Mouse (Mus musculus): Measurements from ENCODE around the gene Saal1. TPM values are rescaled to one million over a fixed set of nuclear protein-coding genes. Genes with fewer than 3 reads are reported as not detected.
"Not testable (repeated sequence)": the region's sequence is repeated elsewhere in the genome, so short reads cannot be mapped to it uniquely, and the experiment has no call there.

The Saal1 gene
- polyA plus RNA-seq, 1 experiment: 5.8 TPM

- Histone ChIP-seq H3K36me3 (ENCODE audit: control insufficient read depth, insufficient read depth, low read length) (no peaks in the 10 kb centered on the region), H3K4me3 (ENCODE audit: extremely low read depth, insufficient read depth, insufficient read length) (no peak overlapping the region), H3K4me1 (ENCODE audit: control insufficient read depth, insufficient read depth, insufficient read length) (no peaks in the 10 kb centered on the region), H3K27ac (ENCODE audit: insufficient read depth, low read length) (no peak overlapping the region), H3K27me3 (ENCODE audit: control insufficient read depth, insufficient read depth, low read length) (no peaks in the 10 kb centered on the region)
- 60% methylated on average over 2 of the region's 2 CpGs for WGBS
- TF ChIP-seq CTCF (IDR thresholded peaks at IDR 0.05; ENCODE audit: extremely low read depth, insufficient read depth, insufficient read length, insufficient replicate concordance) (no peak), POLR2A (IDR thresholded peaks at IDR 0.05; ENCODE audit: low read depth, low read length) (no peak)
- no peak for DNase-seq (ENCODE audit: low read depth in 1 of 2, low spot score in 2 of 2)
These were observed 58.2 kb downstream of the Saal1 start for GRCm38 (mm10) chr7:46652279-46652678.

- not testable (repeated sequence) for H3K4me1 ChIP-seq (ENCODE audit: control insufficient read depth, insufficient read depth, insufficient read length); H3K4me3 ChIP-seq (ENCODE audit: extremely low read depth, insufficient read depth, insufficient read length); DNase-seq (ENCODE audit: low read depth in 1 of 2, low spot score in 2 of 2); H3K27ac ChIP-seq (ENCODE audit: insufficient read depth, low read length); H3K27me3 ChIP-seq (ENCODE audit: control insufficient read depth, insufficient read depth, low read length); H3K36me3 ChIP-seq (ENCODE audit: control insufficient read depth, insufficient read depth, low read length)
- WGBS: 48% methylated on average over 5 of the region's 5 CpGs
These were observed 60.2 kb downstream of the Saal1 start for GRCm38 (mm10) chr7:46650231-46650630.

GRCm38 (mm10) chr7:46648431-46649140 lies 61.9 kb downstream of the Saal1 start:
- WGBS: 72% methylated on average over 4 of the region's 4 CpGs
- Histone ChIP-seq H3K36me3 (ENCODE audit: control insufficient read depth, insufficient read depth, low read length) (no peaks in the 10 kb centered on the region), H3K4me1 (ENCODE audit: control insufficient read depth, insufficient read depth, insufficient read length) (no peaks in the 10 kb centered on the region), H3K27ac (ENCODE audit: insufficient read depth, low read length) (no peak overlapping the region), H3K4me3 (ENCODE audit: extremely low read depth, insufficient read depth, insufficient read length) (no peak overlapping the region), H3K27me3 (ENCODE audit: control insufficient read depth, insufficient read depth, low read length) (no peaks in the 10 kb centered on the region)
- no peak for TF ChIP-seq POLR2A (IDR thresholded peaks at IDR 0.05; ENCODE audit: low read depth, low read length)
- DNase-seq (ENCODE audit: low read depth in 1 of 2, low spot score in 2 of 2): no peak

GRCm38 (mm10) chr7:46643172-46643571 lies 67.3 kb downstream of the Saal1 start:
- TF ChIP-seq POLR2A (IDR thresholded peaks at IDR 0.05; ENCODE audit: low read depth, low read length) (no peak), CTCF (IDR thresholded peaks at IDR 0.05; ENCODE audit: extremely low read depth, insufficient read depth, insufficient read length, insufficient replicate concordance) (no peak)
- Histone ChIP-seq H3K27me3 (ENCODE audit: control insufficient read depth, insufficient read depth, low read length) (no peaks in the 10 kb centered on the region), H3K4me3 (ENCODE audit: extremely low read depth, insufficient read depth, insufficient read length) (no peak overlapping the region), H3K27ac (ENCODE audit: insufficient read depth, low read length) (no peak overlapping the region), H3K4me1 (ENCODE audit: control insufficient read depth, insufficient read depth, insufficient read length) (peaks cover 3% of the 10 kb centered on the region; the same call in 1 of the 2 replicates), H3K36me3 (ENCODE audit: control insufficient read depth, insufficient read depth, low read length) (no peaks in the 10 kb centered on the region)
- no peak for DNase-seq (ENCODE audit: low read depth in 1 of 2, low spot score in 2 of 2)
- 73% methylated on average over 1 of the region's 1 CpGs for WGBS

GRCm38 (mm10) chr7:46640062-46640461 lies 70.4 kb downstream of the Saal1 start:
- WGBS: 12% methylated on average over 17 of the region's 17 CpGs
- Histone ChIP-seq H3K27ac (ENCODE audit: insufficient read depth, low read length) (no peak overlapping the region), H3K36me3 (ENCODE audit: control insufficient read depth, insufficient read depth, low read length) (no peaks in the 10 kb centered on the region), H3K4me1 (ENCODE audit: control insufficient read depth, insufficient read depth, insufficient read length) (peaks cover 3% of the 10 kb centered on the region; the same call in 1 of the 2 replicates), H3K4me3 (ENCODE audit: extremely low read depth, insufficient read depth, insufficient read length) (peak overlapping the region; percentile 80), H3K27me3 (ENCODE audit: control insufficient read depth, insufficient read depth, low read length) (no peaks in the 10 kb centered on the region)
- TF ChIP-seq POLR2A (IDR thresholded peaks at IDR 0.05; ENCODE audit: low read depth, low read length) (no peak), CTCF (IDR thresholded peaks at IDR 0.05; ENCODE audit: extremely low read depth, insufficient read depth, insufficient read length, insufficient replicate concordance) (no peak)
- no peak for DNase-seq (ENCODE audit: low read depth in 1 of 2, low spot score in 2 of 2)

- WGBS: 0% methylated on average over 30 of the region's 30 CpGs
These were observed 70.8 kb downstream of the Saal1 start, which contains the start of gene Sergef for GRCm38 (mm10) chr7:46639692-46640031. Sergef (minus strand) TSS chr7:46639807.

GRCm38 (mm10) chr7:46638889-46639691 lies 71.4 kb downstream of the Saal1 start:
- Histone ChIP-seq H3K27ac (ENCODE audit: insufficient read depth, low read length) (no peak overlapping the region; the same call in 1 of the 2 replicates), H3K4me1 (ENCODE audit: control insufficient read depth, insufficient read depth, insufficient read length) (peaks cover 3% of the 10 kb centered on the region; the same call in 1 of the 2 replicates), H3K4me3 (ENCODE audit: extremely low read depth, insufficient read depth, insufficient read length) (peak overlapping the region; percentile 80), H3K27me3 (ENCODE audit: control insufficient read depth, insufficient read depth, low read length) (no peaks in the 10 kb centered on the region), H3K36me3 (ENCODE audit: control insufficient read depth, insufficient read depth, low read length) (no peaks in the 10 kb centered on the region)
- TF ChIP-seq CTCF (IDR thresholded peaks at IDR 0.05; ENCODE audit: extremely low read depth, insufficient read depth, insufficient read length, insufficient replicate concordance) (no peak), POLR2A (IDR thresholded peaks at IDR 0.05; ENCODE audit: low read depth, low read length) (no peak)
- 24% methylated on average over 32 of the region's 32 CpGs for WGBS
- peak in 1 of 2 experiments; percentile 5 for DNase-seq (ENCODE audit: low read depth in 1 of 2, low spot score in 2 of 2)

More at GRCm38 (mm10) chr7:46639692-46640031, 70.8 kb downstream of the Saal1 start, which contains the start of gene Sergef:
- peaks cover 3% of the 10 kb centered on the region; the same call in 1 of the 2 replicates for H3K4me1 ChIP-seq (ENCODE audit: control insufficient read depth, insufficient read depth, insufficient read length)
- DNase-seq (ENCODE audit: low read depth in 1 of 2, low spot score in 2 of 2): peak; percentile 54 to 86
- H3K27me3 ChIP-seq (ENCODE audit: control insufficient read depth, insufficient read depth, low read length): no peaks in the 10 kb centered on the region
- H3K27ac ChIP-seq (ENCODE audit: insufficient read depth, low read length): no peak within 1 kb of the TSS; the same call in 1 of the 2 replicates
- no peaks in the 10 kb centered on the region for H3K36me3 ChIP-seq (ENCODE audit: control insufficient read depth, insufficient read depth, low read length)
- H3K4me3 ChIP-seq (ENCODE audit: extremely low read depth, insufficient read depth, insufficient read length): peak within 1 kb of the TSS; percentile 80
- TF ChIP-seq POLR2A (IDR thresholded peaks at IDR 0.05; ENCODE audit: low read depth, low read length) (peak; percentile 82), CTCF (IDR thresholded peaks at IDR 0.05; ENCODE audit: extremely low read depth, insufficient read depth, insufficient read length, insufficient replicate concordance) (no peak)

Other genes with a start within 250 kb of the Saal1 start
- 7.4 and 11.3 TPM in 2 replicates for gene Sergef, start 70.9 kb downstream of the Saal1 start, polyA plus RNA-seq (2012; rRNA removed)
- gene Tph1, start 38.1 kb downstream of the Saal1 start, polyA plus RNA-seq (2012; rRNA removed): not detected in 2 replicates
- 0.21 and 0.33 TPM in 2 replicates for gene Saa3, start 5.0 kb upstream of the Saal1 start, polyA plus RNA-seq (2012; rRNA removed)
- gene Saa4, start 21.9 kb upstream of the Saal1 start, polyA plus RNA-seq (2012; rRNA removed): not detected in 2 replicates
- not detected in 2 replicates for gene Saa1, start 32.3 kb upstream of the Saal1 start, polyA plus RNA-seq (2012; rRNA removed)
- gene Saa2, start 41.1 kb upstream of the Saal1 start, polyA plus RNA-seq (2012; rRNA removed): not detected in 2 replicates
- 16.6 and 20.3 TPM in 2 replicates for gene Hps5, start 85.4 kb upstream of the Saal1 start, polyA plus RNA-seq (2012; rRNA removed)
- 4.7 and 5.4 TPM in 2 replicates for gene Gtf2h1, start 85.4 kb upstream of the Saal1 start, polyA plus RNA-seq (2012; rRNA removed)
- 165 and 196 TPM in 2 replicates for gene Ldha, start 130.8 kb upstream of the Saal1 start, polyA plus RNA-seq (2012; rRNA removed)
- gene Ldhc, start 150.5 kb upstream of the Saal1 start, polyA plus RNA-seq (2012; rRNA removed): 0.09 TPM in 1 of 2 replicates, not detected in the other
- gene Tsg101, start 209.3 kb upstream of the Saal1 start, polyA plus RNA-seq (2012; rRNA removed): 33.3 and 39.3 TPM in 2 replicates
- gene Uevld, start 247.8 kb upstream of the Saal1 start, polyA plus RNA-seq (2012; rRNA removed): 1.00 and 1.3 TPM in 2 replicates